Mouse (Mus musculus): ENCODE results near the gene Evi2a.

The Evi2a gene

DNA sequence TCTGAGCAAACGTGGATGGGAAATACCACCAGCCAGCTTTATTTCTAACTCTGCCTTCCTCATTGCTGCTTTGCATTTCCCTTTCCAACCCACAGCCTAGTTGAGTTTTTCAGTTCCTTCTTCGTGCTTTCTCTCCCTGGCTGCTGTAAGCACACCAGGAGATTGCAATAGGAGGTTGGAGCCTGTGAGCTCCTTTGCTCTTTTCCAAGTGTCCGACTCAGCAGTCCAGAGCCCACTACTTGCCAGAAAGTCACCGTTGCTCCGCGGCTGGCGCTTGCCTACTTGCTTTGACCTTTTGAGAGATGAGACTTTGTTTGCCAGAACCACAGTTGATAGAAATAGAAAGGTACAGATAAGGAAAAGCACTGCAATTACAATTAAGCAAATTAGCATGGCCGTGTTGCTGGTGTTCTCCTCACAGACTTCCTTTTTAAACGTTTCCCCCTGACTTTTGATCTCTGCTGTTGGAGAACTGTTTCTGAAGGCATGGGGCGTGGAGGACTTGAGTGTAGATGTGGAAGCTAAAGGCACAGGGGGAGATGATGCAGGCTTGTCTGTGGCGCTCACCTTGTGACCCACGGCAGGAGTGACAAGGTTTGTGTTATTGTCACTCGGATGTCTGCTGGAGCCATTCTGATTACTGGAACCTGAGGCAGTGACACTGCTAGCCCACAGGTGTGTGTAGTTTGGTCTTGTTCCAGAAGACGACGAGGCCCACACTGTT, 3.2 kb downstream of the Evi2a start:
- peak; percentile 31 to 70 for DNase-seq (ENCODE audit: inconsistent age in 2 of 2, low spot score in 1 of 2)

DNA sequence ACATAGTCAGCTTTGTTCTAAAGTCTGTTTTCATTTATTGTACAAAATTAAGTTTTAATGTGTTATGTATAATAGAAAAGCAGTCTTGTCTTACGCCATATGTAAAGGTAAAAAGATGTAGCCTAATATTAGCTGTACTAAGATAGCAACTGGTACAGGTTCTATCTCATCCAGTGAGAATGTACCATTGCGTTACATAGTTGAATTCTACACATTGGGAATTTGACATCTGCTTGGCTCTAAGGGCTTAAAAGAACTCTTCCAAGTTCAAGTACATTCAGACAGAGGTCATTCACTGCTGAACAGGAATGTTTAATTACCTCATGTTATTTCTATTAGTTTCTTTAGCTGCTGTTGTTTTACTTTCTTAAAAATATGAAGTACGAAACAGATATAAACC, 3.9 kb downstream of the Evi2a start:
- DNase-seq (ENCODE audit: inconsistent age in 2 of 2, low spot score in 1 of 2) = no peak

DNA sequence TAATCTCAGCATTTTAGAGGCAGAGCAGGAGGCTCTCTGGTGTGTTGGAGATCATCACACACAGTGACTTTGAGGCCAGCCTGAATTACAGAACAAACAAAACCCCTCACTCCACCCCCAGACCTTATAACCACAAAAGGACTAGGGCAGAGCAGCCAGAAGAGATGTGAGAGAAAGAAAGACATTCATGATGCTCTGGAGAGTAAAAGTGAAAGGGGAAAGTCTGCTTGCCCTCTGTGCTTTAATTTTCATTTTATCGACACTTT, 6.2 kb downstream of the Evi2a start:
- DNase-seq (ENCODE audit: inconsistent age in 2 of 2, low spot score in 1 of 2) = no peak

DNA sequence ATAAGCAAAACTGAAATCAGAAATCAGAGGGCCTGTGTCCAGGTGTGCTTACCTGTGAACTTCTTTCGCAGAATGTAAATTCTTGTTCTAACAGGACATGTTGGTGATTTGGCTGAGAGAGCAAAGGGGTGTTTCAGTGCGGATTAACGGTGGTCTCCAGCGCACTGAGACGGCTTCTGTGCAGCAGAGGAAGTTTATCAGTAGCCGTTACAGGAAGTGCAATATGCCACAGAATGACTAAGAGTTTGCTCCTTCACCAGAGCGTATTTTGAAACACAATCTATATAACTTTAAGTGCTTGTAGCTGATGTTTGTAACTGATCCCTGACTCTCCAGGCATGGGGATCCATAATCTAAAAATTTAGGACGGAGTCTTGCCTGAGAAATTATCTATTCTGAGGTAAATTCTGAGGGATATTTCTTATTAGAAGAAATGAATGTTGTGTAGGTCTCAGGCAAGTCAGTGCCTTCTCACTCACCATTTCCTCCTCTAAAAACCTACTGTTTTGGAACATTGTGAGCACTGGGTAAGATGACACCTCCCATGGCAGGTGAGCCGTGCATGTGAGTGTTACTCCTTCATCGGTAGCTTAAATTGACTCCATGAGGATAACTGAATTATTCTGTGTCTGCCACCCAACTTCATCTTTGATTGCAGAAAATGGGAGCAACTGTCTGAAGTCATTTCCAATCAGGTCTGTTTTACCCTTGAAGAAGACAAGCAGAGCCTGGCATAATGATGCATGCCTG, 6.7 kb downstream of the Evi2a start, which contains the start of gene Evi2b:
Gene Evi2b (minus strand): TSS at position 203 of the 750 bp plus-strand sequence.
- no peak for DNase-seq (ENCODE audit: inconsistent age in 2 of 2, low spot score in 1 of 2)

- DNase-seq (ENCODE audit: inconsistent age in 2 of 2, low spot score in 1 of 2) = no peak
Measured at GRCm38 (mm10) chr11:79522944-79523343, 7.5 kb downstream of the Evi2a start.

GRCm38 (mm10) chr11:79521930-79522329, 8.5 kb downstream of the Evi2a start:
- DNase-seq (ENCODE audit: inconsistent age in 2 of 2, low spot score in 1 of 2) = no peak

DNA sequence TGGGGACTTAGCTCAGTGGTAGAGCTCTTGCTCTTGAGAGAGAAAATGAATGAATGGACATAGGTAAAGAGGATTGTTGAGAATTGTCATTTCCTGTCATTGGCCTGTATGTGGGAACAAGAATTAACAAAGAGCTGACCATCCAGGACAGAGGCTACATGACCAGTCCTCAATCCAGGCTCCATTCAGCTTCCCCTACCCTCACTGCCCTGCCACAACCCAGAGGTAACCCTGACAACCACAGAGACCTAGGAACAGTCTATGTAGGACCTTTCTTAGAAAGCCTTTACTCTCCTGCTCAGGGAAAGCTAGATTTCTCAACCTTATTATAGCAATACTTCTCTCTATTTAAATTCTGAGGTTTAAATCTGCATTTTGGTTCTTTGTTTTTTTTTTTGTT, 9.6 kb downstream of the Evi2a start:
- no peak for DNase-seq (ENCODE audit: inconsistent age in 2 of 2, low spot score in 1 of 2)

GRCm38 (mm10) chr11:79519878-79520291, 10.5 kb downstream of the Evi2a start:
- DNase-seq (ENCODE audit: inconsistent age in 2 of 2, low spot score in 1 of 2) = no peak

- no peak for DNase-seq (ENCODE audit: inconsistent age in 2 of 2, low spot score in 1 of 2)
Measured at GRCm38 (mm10) chr11:79519299-79519698, 11.1 kb downstream of the Evi2a start.

DNA sequence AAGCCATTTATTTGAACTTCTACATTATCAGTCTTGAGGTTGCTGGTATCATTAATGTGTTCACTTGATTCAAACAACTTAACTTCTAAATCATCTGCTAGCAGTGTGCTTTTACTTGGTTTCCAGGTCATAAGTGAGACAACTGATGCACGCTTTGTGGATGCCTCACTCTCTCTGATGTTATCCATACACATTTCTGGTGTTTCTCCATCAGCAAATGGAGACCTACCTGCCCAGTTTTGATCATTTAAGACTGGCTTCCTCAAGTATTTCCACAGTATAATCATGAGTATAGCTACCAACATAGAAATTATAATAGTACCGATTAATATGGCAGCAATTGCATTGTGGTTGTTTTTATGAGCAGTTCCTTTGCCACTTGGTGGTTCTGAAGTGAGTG, 14.6 kb downstream of the Evi2a start:
- no peak for DNase-seq (ENCODE audit: inconsistent age in 2 of 2, low spot score in 1 of 2)

GRCm38 (mm10) chr11:79515331-79515730, 15.1 kb downstream of the Evi2a start:
- no peak for DNase-seq (ENCODE audit: inconsistent age in 2 of 2, low spot score in 1 of 2)

GRCm38 (mm10) chr11:79511970-79512369, 18.4 kb downstream of the Evi2a start:
- DNase-seq (ENCODE audit: inconsistent age in 2 of 2, low spot score in 1 of 2) = no peak

DNA sequence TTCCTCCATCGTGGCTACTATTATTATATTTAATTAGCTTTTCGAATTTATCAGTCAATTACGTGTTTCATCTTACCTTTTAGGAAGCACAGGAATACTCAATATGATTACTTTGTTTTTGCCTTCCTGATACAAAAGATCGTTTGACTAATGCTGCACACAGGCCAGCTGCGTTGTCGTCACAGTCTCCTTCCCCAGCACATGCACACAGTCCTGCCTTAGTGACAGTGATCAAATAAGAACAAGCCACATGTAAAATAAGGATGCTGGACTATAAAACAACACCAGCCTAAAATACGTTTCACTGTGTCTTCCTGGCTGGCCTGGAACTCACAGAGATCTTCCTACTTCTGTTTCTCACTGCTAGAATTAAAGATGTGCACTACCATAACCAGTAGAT, 25.9 kb downstream of the Evi2a start:
- no peak for DNase-seq (ENCODE audit: inconsistent age in 2 of 2, low spot score in 1 of 2)

DNA sequence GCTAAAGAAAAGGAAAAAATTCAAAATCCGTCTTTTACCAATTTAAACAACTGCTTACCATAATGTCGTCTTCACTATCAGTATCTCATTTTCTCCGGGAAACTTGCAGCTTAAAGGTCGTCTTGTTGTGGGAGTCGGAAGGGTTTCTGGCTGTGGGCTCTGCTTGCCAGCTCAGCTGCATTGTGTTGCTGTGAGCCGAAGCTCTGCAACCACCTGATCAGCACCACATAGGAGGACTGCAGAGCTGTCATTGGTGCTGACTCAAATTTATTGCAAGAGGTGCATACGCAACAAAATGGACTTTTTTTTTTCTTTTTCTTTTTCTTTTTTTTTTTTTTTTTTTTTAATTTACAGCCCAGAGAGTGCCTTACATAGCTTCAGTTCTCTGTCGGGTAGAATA, 26.6 kb downstream of the Evi2a start, which contains the start of gene Omg:
Gene Omg (minus strand): TSS at position 240 of the 400 bp plus-strand sequence.
- peak; percentile 15 to 40 for DNase-seq (ENCODE audit: inconsistent age in 2 of 2, low spot score in 1 of 2)

GRCm38 (mm10) chr11:79502917-79503316, 27.5 kb downstream of the Evi2a start:
- no peak for DNase-seq (ENCODE audit: inconsistent age in 2 of 2, low spot score in 1 of 2)

- peak in 1 of 2 experiments; percentile 36 for DNase-seq (ENCODE audit: inconsistent age in 2 of 2, low spot score in 1 of 2)
Measured at GRCm38 (mm10) chr11:79494976-79495800, 35.2 kb downstream of the Evi2a start.

DNA sequence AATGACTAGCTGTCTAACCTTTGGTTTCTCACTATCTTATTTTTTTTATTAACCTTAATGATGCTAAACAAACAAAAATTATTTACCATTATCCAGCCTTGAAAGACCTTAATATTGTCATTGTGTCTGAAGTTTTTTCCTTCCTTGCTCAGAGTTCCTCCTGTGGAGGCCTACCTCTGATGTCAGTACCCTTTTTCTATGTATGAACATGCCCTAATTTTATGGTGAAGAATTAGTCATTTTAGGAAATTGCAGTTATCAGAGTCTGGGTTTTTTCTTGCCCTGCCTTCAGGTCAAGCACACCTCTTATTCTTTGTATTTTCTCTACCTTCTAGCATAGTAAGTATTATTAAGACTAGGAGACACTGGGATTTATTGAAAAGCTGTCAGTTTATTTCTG, 45.7 kb downstream of the Evi2a start:
- DNase-seq (ENCODE audit: inconsistent age in 2 of 2, low spot score in 1 of 2) = no peak

DNA sequence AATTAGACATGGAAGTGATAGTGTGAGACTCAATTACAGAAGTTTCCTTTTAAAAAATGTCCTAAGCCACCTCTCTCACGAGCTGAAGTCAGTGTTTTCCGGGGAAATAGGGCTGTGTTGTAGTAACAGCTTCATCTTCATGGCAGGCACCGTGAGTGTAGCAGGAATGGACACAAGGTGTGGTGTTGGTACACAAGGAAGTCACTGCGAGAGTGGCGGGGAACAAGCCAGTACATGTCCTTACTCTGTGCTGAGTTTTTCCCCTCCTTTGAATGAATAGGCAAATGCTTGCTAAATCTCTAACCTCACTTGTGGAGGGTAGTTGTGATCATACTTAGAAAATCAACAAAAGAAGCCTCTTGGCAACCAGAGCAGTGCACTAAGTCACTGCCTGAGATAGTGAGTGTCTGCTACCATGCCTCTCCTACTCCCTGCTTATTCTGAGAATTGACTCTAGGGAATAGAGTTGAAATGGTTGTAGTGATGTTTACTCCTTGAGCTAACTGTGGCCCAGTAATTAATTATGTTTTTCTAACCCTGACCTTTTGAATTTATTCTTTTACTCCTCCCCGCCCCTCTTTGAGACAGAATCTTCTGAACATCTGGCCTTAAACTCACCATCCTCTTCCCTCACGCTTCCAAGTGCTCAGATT, 46.4 kb downstream of the Evi2a start:
- peak in 1 of 2 experiments; percentile 52 for DNase-seq (ENCODE audit: inconsistent age in 2 of 2, low spot score in 1 of 2)

DNA sequence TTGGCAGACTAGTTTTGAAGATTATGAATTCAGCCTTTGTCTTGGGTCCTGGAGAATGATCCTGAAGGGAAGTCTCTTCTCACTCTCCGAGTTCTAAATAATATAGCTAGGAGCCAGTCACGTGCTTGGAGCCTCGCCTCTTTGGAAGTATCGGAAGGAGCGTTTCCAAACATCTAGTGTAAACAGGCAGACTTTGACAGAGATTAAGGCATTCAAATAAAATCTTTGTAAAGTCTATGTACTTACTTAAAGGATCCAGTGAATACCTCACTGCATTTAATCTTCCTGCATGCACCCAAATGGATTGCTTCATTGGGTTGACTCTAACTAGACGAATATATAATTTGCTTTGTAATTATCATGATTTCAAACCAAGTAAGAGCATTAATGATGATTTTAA, 47.0 kb downstream of the Evi2a start:
- DNase-seq (ENCODE audit: inconsistent age in 2 of 2, low spot score in 1 of 2) = no peak

Measured in adrenal gland, adult (tissue).